Mouse (Mus musculus) A20 (cell line): ENCODE results near the gene Olfr816.
"Not testable (repeated sequence)": the region's sequence is repeated elsewhere in the genome, so short reads cannot be mapped to it uniquely, and the experiment has no call there.

Experiments used
- DNase-seq: peaks from one replicate; pipeline ENCODE4 v3.0.0-alpha.2; 2011; ENCODE audit warnings: low read depth, low spot score

Olfr816 gene

DNA sequence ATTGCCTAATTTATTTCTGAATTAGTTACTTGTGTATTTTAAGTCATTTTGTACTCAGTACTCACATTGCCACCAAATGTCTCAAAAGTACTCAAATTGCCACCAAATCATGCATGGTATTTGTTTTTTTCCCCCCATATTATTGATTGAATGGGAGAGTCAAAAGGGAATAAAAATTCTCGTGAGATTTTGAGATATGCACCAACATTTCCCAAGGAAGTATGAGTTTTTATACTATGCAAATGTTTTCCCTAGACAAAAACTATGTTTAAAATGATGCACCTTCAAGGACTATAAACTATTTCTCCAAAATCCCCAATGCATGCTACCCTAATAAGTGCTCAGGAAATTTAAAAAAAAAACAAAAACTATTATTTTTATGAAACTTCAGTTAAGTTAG is at the start of gene Olfr816:
TSS of gene Olfr816 (minus strand) at position 101 of the 400 bp plus-strand sequence.
- no peak for DNase-seq

DNA sequence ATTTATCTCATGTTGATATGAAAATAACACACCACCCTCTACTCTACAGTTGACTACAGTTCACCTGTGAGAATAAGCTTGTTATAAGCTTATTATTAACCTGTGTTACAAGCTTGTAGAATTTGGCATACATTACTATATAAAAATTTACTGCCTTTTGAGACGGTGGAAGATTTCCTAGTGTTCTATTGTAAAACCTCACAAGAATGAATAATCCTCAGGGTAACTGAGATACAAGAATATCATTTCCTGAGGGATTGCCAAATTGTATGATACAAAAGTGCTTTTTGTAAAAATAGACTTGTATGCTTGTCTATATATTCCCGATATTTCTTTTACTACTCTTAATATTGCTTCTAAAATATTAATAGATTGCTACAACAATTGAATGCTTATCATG is 33.6 kb upstream of the Olfr816 start, which contains the start of gene Olfr818:
TSS of gene Olfr818 (minus strand) at position 101 of the 400 bp plus-strand sequence.
- no peak for DNase-seq

DNA sequence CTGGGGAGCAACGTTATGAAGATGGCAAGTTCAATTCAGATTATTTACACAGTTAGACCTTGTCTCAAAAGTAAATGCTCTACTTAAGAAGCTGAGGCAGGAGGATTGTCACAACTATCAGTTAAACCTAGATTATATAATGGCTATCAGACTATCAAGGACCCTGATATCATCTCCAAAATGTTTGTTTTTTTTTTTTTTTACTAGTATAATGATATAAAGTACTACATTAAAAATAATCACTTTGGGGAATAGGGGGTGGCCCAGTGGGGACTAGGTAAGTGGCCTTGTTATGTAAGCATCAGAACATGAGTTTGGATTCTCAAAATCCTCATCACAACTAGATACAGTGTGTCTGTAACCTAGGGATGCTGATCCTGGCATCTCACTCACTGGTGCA is 9.6 kb downstream of the Olfr816 start, which contains the start of gene Olfr815:
TSS of gene Olfr815 (minus strand) at position 101 of the 400 bp plus-strand sequence.
- DNase-seq = not testable (repeated sequence)

DNA sequence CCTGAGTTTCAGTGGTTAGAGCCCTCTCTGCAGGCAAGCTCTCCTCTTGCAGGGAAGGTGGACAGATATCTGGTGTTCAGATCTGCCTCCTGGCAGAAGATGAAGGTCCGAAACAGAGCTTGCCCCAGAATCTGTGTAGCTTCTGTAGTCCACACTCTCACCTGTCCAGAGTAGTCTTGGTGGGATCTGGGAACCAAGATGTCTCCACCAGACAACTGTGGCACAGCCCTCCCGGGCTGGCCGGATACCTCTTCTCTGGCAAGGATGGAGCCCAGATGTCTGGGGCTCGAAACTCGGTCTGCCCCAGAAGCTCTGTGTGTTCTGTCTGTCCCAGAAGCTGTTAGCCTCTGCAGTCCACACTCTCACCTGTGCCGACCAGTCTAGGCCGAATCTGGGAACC is 29.5 kb downstream of the Olfr816 start:
- DNase-seq = no peak

DNA sequence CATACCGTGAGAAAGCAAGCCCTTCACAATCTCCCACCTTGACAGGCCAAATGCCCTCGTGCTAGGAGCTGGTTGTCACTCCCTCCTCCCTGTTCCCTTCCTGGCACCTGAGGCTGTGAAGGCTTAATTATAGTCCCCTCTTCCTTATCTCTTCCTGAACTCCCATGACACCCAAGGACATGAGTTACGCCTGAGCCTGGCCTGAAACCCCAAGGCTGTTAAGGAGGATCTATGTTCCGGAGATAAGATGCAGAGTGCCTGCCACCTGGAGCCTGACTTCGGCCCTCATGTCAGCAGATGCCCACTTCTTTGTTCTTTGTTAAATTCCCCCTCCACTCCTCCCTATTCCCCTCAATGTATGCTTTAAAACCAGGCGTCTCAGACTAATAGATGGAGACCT is 29.9 kb downstream of the Olfr816 start:
- DNase-seq = not testable (repeated sequence)

DNA sequence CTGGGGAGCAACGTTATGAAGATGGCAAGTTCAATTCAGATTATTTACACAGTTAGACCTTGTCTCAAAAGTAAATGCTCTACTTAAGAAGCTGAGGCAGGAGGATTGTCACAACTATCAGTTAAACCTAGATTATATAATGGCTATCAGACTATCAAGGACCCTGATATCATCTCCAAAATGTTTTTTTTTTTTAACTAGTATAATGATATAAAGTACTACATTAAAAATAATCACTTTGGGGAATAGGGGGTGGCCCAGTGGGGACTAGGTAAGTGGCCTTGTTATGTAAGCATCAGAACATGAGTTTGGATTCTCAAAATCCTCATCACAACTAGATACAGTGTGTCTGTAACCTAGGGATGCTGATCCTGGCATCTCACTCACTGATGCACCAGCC is 35.6 kb downstream of the Olfr816 start, which contains the start of gene Olfr814:
TSS of gene Olfr814 (minus strand) at position 101 of the 400 bp plus-strand sequence.
- DNase-seq = not testable (repeated sequence)
